Mouse (Mus musculus) liver, postnatal 0 days (tissue): ENCODE results near the gene Pomt2. TPM values are rescaled to one million over a fixed set of nuclear protein-coding genes. Genes with fewer than 3 reads are reported as not detected.
A peak's percentile ranks its signal among the peaks of the same experiment; 100 is the strongest.

Experiments used
- ATAC-seq: fragments of 200-750 bp; cut with Nextera tagmentation; 2 replicates; pipeline ENCODE4 v1.8.0; 2017; ENCODE audit warnings: mild to moderate bottlenecking, moderate library complexity
- DNase-seq: peaks from one replicate; pipeline ENCODE4 v3.0.0-alpha.2; 2016
- H3K27ac ChIP-seq: fragments of 300-500 bp; sonication (generic); 2 replicates; pipeline ENCODE4 v1.5.1; 2014; ENCODE audit warnings: antibody characterized with exemption, moderate library complexity, mild to moderate bottlenecking, low read depth
- H3K27me3 ChIP-seq: fragments of 300-500 bp; sonication (generic); 2 replicates; pipeline ENCODE4 v1.6.1; 2014; ENCODE audit warnings: low read length, control low read depth, mixed read lengths; ENCODE audit not compliant: insufficient read depth
- H3K36me3 ChIP-seq: fragments of 300-500 bp; sonication (generic); replicated peaks from 2 replicates; pipeline ENCODE4 v1.6.1; 2014; ENCODE audit warnings: mild to moderate bottlenecking, control low read depth, low read length, moderate library complexity, mixed read lengths; ENCODE audit not compliant: insufficient read depth
- H3K4me1 ChIP-seq: fragments of 300-500 bp; sonication (generic); 2 replicates; pipeline ENCODE4 v1.6.1; 2014; ENCODE audit warnings: antibody characterized with exemption, mild to moderate bottlenecking, control low read depth; ENCODE audit not compliant: insufficient read depth
- H3K4me2 ChIP-seq: fragments of 300-500 bp; sonication (generic); 2 replicates; pipeline ENCODE4 v1.6.1; 2014; ENCODE audit warnings: low read depth, mild to moderate bottlenecking, low read length, moderate library complexity, mixed read lengths
- H3K4me3 ChIP-seq: fragments of 300-500 bp; sonication (generic); 2 replicates; pipeline ENCODE4 v1.5.1; 2014; ENCODE audit warnings: low read depth, low read length
- H3K9ac ChIP-seq: fragments of 300-500 bp; sonication (generic); replicated peaks from 2 replicates; pipeline ENCODE4 v1.6.1; 2014; ENCODE audit warnings: mild to moderate bottlenecking, moderate library complexity
- H3K9me3 ChIP-seq: fragments of 300-500 bp; sonication (generic); 2 replicates; pipeline ENCODE4 v1.6.1; 2016; ENCODE audit warnings: mild to moderate bottlenecking, control low read depth, low read length, mixed read lengths
- CTCF ChIP-seq: sonication (generic); IDR thresholded peaks from 2 replicates; pipeline ENCODE4 v1.5.1; 2016; ENCODE audit warnings: antibody characterized with exemption, low read depth
- EP300 ChIP-seq: IDR thresholded peaks from 2 replicates; pipeline ENCODE4 v1.6.1; 2016; ENCODE audit warnings: antibody characterized with exemption, low read depth, mild to moderate bottlenecking
- WGBS: fragments of 180-500 bp; shearing (Covaris S2); extraction: QIAGEN DNeasy Blood & Tissue Kit; methylation state at CpG from one replicate; pipeline ENCODE4 v1.1.7; 2014; ENCODE audit not compliant: insufficient replicate concordance; 5-methylcytosine and 5-hydroxymethylcytosine counted together
- polyA plus RNA-seq: library from polyadenylated mRNA; unstranded; fragments of >200 nt; fragmentation: Nextera tagmentation; extraction: Ambion mirVana; gene quantifications from 2 replicates; pipeline ENCODE4 v1.2.1, GENCODE M21; 2015

The Pomt2 gene
- polyA plus RNA-seq = 4.3 and 4.5 TPM in 2 replicates

- H3K4me3 ChIP-seq = peak within 1 kb of the TSS; percentile 82
- 2% methylated on average over 59 of the region's 61 CpGs for WGBS
- H3K9me3 ChIP-seq = peaks cover 7% of the 10 kb centered on the region; the same call in 1 of the 2 replicates
- peak within 1 kb of the TSS; percentile 80 for H3K27ac ChIP-seq
- H3K36me3 ChIP-seq = no peaks in the 10 kb centered on the region
- peak within 1 kb of the TSS; percentile 75 for H3K9ac ChIP-seq
- no peak for TF ChIP-seq CTCF
- TF ChIP-seq EP300 = no peak
- H3K4me2 ChIP-seq = peak within 1 kb of the TSS; percentile 78
- H3K27me3 ChIP-seq = no peaks in the 10 kb centered on the region
- ATAC-seq = peak; percentile 97
- DNase-seq = peak; percentile 94
- H3K4me1 ChIP-seq = peaks cover 15% of the 10 kb centered on the region
Measured at GRCm38 (mm10) chr12:87147395-87148089, at the start of gene Pomt2. Gene Pomt2, minus strand, starts transcription at chr12:87147968.

GRCm38 (mm10) chr12:87196310-87196709 lies 48.5 kb upstream of the Pomt2 start:
- Histone ChIP-seq H3K27ac (no peak overlapping the region), H3K9me3 (no peaks in the 10 kb centered on the region), H3K36me3 (no peaks in the 10 kb centered on the region), H3K4me1 (peaks cover 3% of the 10 kb centered on the region; the same call in 1 of the 2 replicates), H3K4me2 (no peak overlapping the region), H3K27me3 (0 out of 2 replicates have a peak, but pooled peaks cover 4% of the 10 kb centered on the region), H3K9ac (no peak overlapping the region), H3K4me3 (no peak overlapping the region)
- ATAC-seq = no peak
- TF ChIP-seq CTCF (no peak), EP300 (no peak)
- no peak for DNase-seq

- ATAC-seq (no peak), DNase-seq (no peak)
Measured at GRCm38 (mm10) chr12:87195069-87195468, 47.3 kb upstream of the Pomt2 start.

GRCm38 (mm10) chr12:87193008-87193407 lies 45.2 kb upstream of the Pomt2 start:
- 42% methylated on average over 3 of the region's 3 CpGs for WGBS
- no peak for ATAC-seq

More at GRCm38 (mm10) chr12:87195069-87195468, 47.3 kb upstream of the Pomt2 start:
- no peak overlapping the region for H3K4me3 ChIP-seq
- no peaks in the 10 kb centered on the region for H3K4me1 ChIP-seq
- H3K9ac ChIP-seq = no peak overlapping the region
- no peak overlapping the region for H3K27ac ChIP-seq
- no peaks in the 10 kb centered on the region for H3K9me3 ChIP-seq
- WGBS = 82% methylated on average over 1 of the region's 1 CpGs
- H3K4me2 ChIP-seq = no peak overlapping the region
- 0 out of 2 replicates have a peak, but pooled peaks cover 4% of the 10 kb centered on the region for H3K27me3 ChIP-seq
- no peak for TF ChIP-seq CTCF
- TF ChIP-seq EP300 = no peak
- H3K36me3 ChIP-seq = no peaks in the 10 kb centered on the region

GRCm38 (mm10) chr12:87177631-87178030 lies 29.9 kb upstream of the Pomt2 start:
- H3K9me3 ChIP-seq = no peaks in the 10 kb centered on the region
- 85% methylated on average over 4 of the region's 4 CpGs for WGBS
- H3K27ac ChIP-seq = no peak overlapping the region
- no peak overlapping the region for H3K4me3 ChIP-seq
- H3K9ac ChIP-seq = no peak overlapping the region
- H3K4me2 ChIP-seq = no peak overlapping the region
- H3K4me1 ChIP-seq = no peaks in the 10 kb centered on the region
- H3K27me3 ChIP-seq = no peaks in the 10 kb centered on the region
- TF ChIP-seq EP300 (no peak), CTCF (no peak)
- no peak for ATAC-seq
- H3K36me3 ChIP-seq = peaks cover 8% of the 10 kb centered on the region; the same call in 1 of the 2 replicates
- DNase-seq = no peak

More at GRCm38 (mm10) chr12:87193008-87193407, 45.2 kb upstream of the Pomt2 start:
- Histone ChIP-seq H3K4me3 (no peak overlapping the region), H3K4me2 (no peak overlapping the region), H3K9me3 (no peaks in the 10 kb centered on the region), H3K27me3 (no peaks in the 10 kb centered on the region), H3K27ac (no peak overlapping the region), H3K9ac (no peak overlapping the region), H3K4me1 (no peaks in the 10 kb centered on the region), H3K36me3 (no peaks in the 10 kb centered on the region)
- DNase-seq = no peak
- TF ChIP-seq CTCF (no peak), EP300 (no peak)

GRCm38 (mm10) chr12:87175194-87175946 lies 27.6 kb upstream of the Pomt2 start:
- DNase-seq (no peak), ATAC-seq (no peak)
- H3K27me3 ChIP-seq = no peaks in the 10 kb centered on the region
- H3K9me3 ChIP-seq = no peaks in the 10 kb centered on the region
- H3K4me3 ChIP-seq = no peak overlapping the region
- no peak overlapping the region for H3K9ac ChIP-seq
- no peaks in the 10 kb centered on the region for H3K4me1 ChIP-seq
- no peak overlapping the region for H3K4me2 ChIP-seq
- no peak overlapping the region for H3K27ac ChIP-seq
- TF ChIP-seq EP300 = no peak
- 65% methylated on average over 4 of the region's 4 CpGs for WGBS
- peaks cover 8% of the 10 kb centered on the region; the same call in 1 of the 2 replicates for H3K36me3 ChIP-seq
